Mouse (Mus musculus) CH12.LX (cell line): ENCODE results near the gene Tk2. TPM values are rescaled to one million over a fixed set of nuclear protein-coding genes. Genes with fewer than 3 reads are reported as not detected.

Source experiments
- DNase-seq: peaks from one replicate; pipeline ENCODE4 v3.0.0-alpha.2; 2013; ENCODE audit errors: extremely low read depth
- H3K27ac ChIP-seq: 2 replicates; pipeline ENCODE4 v1.5.1; 2012; ENCODE audit warnings: low read depth, mild to moderate bottlenecking, control low read depth, moderate library complexity; ENCODE audit not compliant: insufficient read depth
- H3K27me3 ChIP-seq: replicated peaks from 2 replicates; pipeline ENCODE3; 2012; ENCODE audit warnings: inconsistent platforms
- H3K36me3 ChIP-seq, 2 experiments: replicated peaks in 1 of 2; 2 replicates each; pipeline versions ENCODE3 to v1.6.1; 2012; ENCODE audit warnings: inconsistent platforms in 1 of 2, low read length in 1 of 2, mild to moderate bottlenecking in 1 of 2, mixed read lengths in 1 of 2, moderate library complexity in 1 of 2; ENCODE audit not compliant: control insufficient read depth in 1 of 2, insufficient read depth in 1 of 2
- H3K4me1 ChIP-seq, 2 experiments: 2 replicates each; pipeline ENCODE4 v1.6.1; 2012; ENCODE audit warnings: inconsistent platforms in 1 of 2, moderate library complexity in 1 of 2; ENCODE audit not compliant: insufficient read depth in 2 of 2, control insufficient read depth in 1 of 2
- H3K4me2 ChIP-seq: 2 replicates; pipeline ENCODE4 v1.6.1; 2012; ENCODE audit warnings: low read depth, mild to moderate bottlenecking, control low read depth; ENCODE audit not compliant: poor library complexity, insufficient read depth, severe bottlenecking
- H3K4me3 ChIP-seq, 3 experiments: fragments of 150-350 bp in 1 of 3; sonication (generic) in 1 of 3; replicated peaks in 1 of 3; 2 replicates each; pipeline versions ENCODE3 to v1.5.1; 2011 to 2012; ENCODE audit warnings: low read depth in 2 of 3, low read length in 2 of 3, mild to moderate bottlenecking in 2 of 3, moderate library complexity in 2 of 3, control low read depth in 1 of 3, improper control_type of control experiment in 1 of 3, inconsistent platforms in 1 of 3, mixed read lengths in 1 of 3; ENCODE audit not compliant: poor library complexity in 1 of 3
- H3K79me2 ChIP-seq: replicated peaks from 2 replicates; pipeline ENCODE4 v1.6.1; 2012; ENCODE audit warnings: mild to moderate bottlenecking, moderate library complexity; ENCODE audit not compliant: control insufficient read depth, poor library complexity, insufficient read depth, severe bottlenecking; ENCODE audit errors: extremely low read depth
- H3K9ac ChIP-seq: 2 replicates; pipeline ENCODE4 v1.6.1; 2012; ENCODE audit warnings: low read depth, mild to moderate bottlenecking, control low read depth, moderate library complexity; ENCODE audit not compliant: insufficient read depth
- H3K9me3 ChIP-seq: replicated peaks from 2 replicates; pipeline ENCODE3; 2012; ENCODE audit warnings: low read length, inconsistent platforms, mixed read lengths
- BHLHE40 ChIP-seq: IDR thresholded peaks from 2 replicates; pipeline ENCODE4 v1.6.1; 2011; ENCODE audit warnings: mild to moderate bottlenecking, low read depth, low read length, improper control_type of control experiment
- CHD1 ChIP-seq: IDR thresholded peaks from 2 replicates; pipeline ENCODE4 v1.6.1; 2012; ENCODE audit warnings: low read depth, low read length, improper control_type of control experiment, inconsistent platforms
- CHD2 ChIP-seq: IDR thresholded peaks from 2 replicates; pipeline ENCODE4 v1.6.1; 2011; ENCODE audit warnings: low read length, improper control_type of control experiment
- CTCF ChIP-seq, 2 experiments: IDR thresholded peaks in 1 of 2; conservative IDR thresholded peaks in 1 of 2; 2 replicates each; pipeline ENCODE4 v1.5.1; 2011 to 2012; ENCODE audit warnings: low read depth in 2 of 2, low read length in 2 of 2, improper control_type of control experiment in 1 of 2, inconsistent platforms in 1 of 2, mild to moderate bottlenecking in 1 of 2, moderate library complexity in 1 of 2
- ETS1 ChIP-seq: conservative IDR thresholded peaks from 2 replicates; pipeline ENCODE4 v1.6.1; 2012; ENCODE audit warnings: low read depth, mild to moderate bottlenecking, inconsistent platforms, low read length, improper control_type of control experiment, moderate library complexity
- GABPA ChIP-seq: IDR thresholded peaks from 2 replicates; pipeline ENCODE4 v1.6.1; 2012; ENCODE audit warnings: low read depth, low read length, improper control_type of control experiment, inconsistent platforms; ENCODE audit not compliant: insufficient replicate concordance
- IRF4 ChIP-seq: IDR thresholded peaks from 2 replicates; pipeline ENCODE4 v1.6.1; 2014; ENCODE audit warnings: low read depth, mild to moderate bottlenecking, inconsistent platforms, low read length, improper control_type of control experiment
- JUN ChIP-seq: IDR thresholded peaks from 2 replicates; pipeline ENCODE4 v1.6.1; 2011; ENCODE audit warnings: low read depth, mild to moderate bottlenecking, low read length, improper control_type of control experiment, moderate library complexity; ENCODE audit not compliant: insufficient read depth
- KAT2A ChIP-seq: IDR thresholded peaks from 2 replicates; pipeline ENCODE4 v1.6.1; 2012; ENCODE audit warnings: low read length, improper control_type of control experiment, inconsistent platforms; ENCODE audit not compliant: insufficient replicate concordance
- MYC ChIP-seq: IDR thresholded peaks from 2 replicates; pipeline ENCODE4 v1.6.1; 2011; ENCODE audit warnings: low read depth, mild to moderate bottlenecking, improper control_type of control experiment, low read length
- NELFE ChIP-seq: IDR thresholded peaks from 2 replicates; pipeline ENCODE4 v1.6.1; 2011; ENCODE audit warnings: low read depth, low read length, improper control_type of control experiment
- PAX5 ChIP-seq: IDR thresholded peaks from 2 replicates; pipeline ENCODE4 v1.6.1; 2012; ENCODE audit warnings: low read length, inconsistent platforms, mixed read lengths
- POLR2A ChIP-seq: IDR thresholded peaks from 2 replicates; pipeline ENCODE4 v1.6.1; 2011; ENCODE audit warnings: low read depth, mild to moderate bottlenecking, improper control_type of control experiment, low read length
- RCOR1 ChIP-seq: conservative IDR thresholded peaks from 2 replicates; pipeline ENCODE4 v1.6.1; 2012; ENCODE audit warnings: low read depth, mild to moderate bottlenecking, inconsistent platforms, low read length, improper control_type of control experiment
- SMC3 ChIP-seq: IDR thresholded peaks from 2 replicates; pipeline ENCODE4 v1.6.1; 2011; ENCODE audit warnings: low read depth, low read length, improper control_type of control experiment
- UBTF ChIP-seq: IDR thresholded peaks from 2 replicates; pipeline ENCODE4 v1.6.1; 2012; ENCODE audit warnings: low read depth, mild to moderate bottlenecking, inconsistent platforms, low read length, improper control_type of control experiment, moderate library complexity
- USF1 ChIP-seq: IDR thresholded peaks from 2 replicates; pipeline ENCODE4 v1.6.1; 2014; ENCODE audit warnings: low read depth, mild to moderate bottlenecking, inconsistent platforms, low read length, improper control_type of control experiment
- ZC3H11A ChIP-seq: IDR thresholded peaks from 2 replicates; pipeline ENCODE4 v1.6.1; 2012; ENCODE audit warnings: low read depth, mild to moderate bottlenecking, inconsistent platforms, low read length, improper control_type of control experiment
- dilution Hi-C: fragments of 300-500 bp; cut with MboI; formaldehyde crosslinking; loops from 2 replicates; pipeline ENCODE4 v1.14.3; 2020; ENCODE audit warnings: low sequenced_read_pairs; ENCODE audit not compliant: extremely low pct_unique_long_range_greater_than_20kb, extremely low pct_ligation_motif_present
- in situ Hi-C: fragments of 300-500 bp; cut with MboI; formaldehyde crosslinking; loops from 3 replicates; pipeline ENCODE4 v1.14.3; 2019; ENCODE audit warnings: low sequenced_read_pairs, low pct_ligation_motif_present, low pct_unique_long_range_greater_than_20kb, mixed read lengths
- polyA plus RNA-seq: library from polyadenylated mRNA; unstranded; fragments of >175 nt; gene quantifications from 2 replicates; pipeline ENCODE4 v1.2.1, GENCODE M21; 2012; ENCODE audit warnings: low read depth; ENCODE audit not compliant: insufficient read length
- total RNA-seq, 2 experiments: library from RNA; depleted of rRNA; stranded (reverse); fragments of 300-350 nt in 1 of 2; fragments of >200 nt in 1 of 2; gene quantifications; 2 replicates each; pipeline ENCODE4 v1.2.3; 2012 to 2014

The Tk2 gene
- total and polyA plus RNA-seq, 3 experiments, result 7.3 to 13.5 (median 8.9) TPM

- in situ Hi-C loops, result no loop called here
- Histone ChIP-seq H3K27me3 (no peaks in the 10 kb centered on the region), H3K4me1 (no peaks in the 10 kb centered on the region), H3K9me3 (no peaks in the 10 kb centered on the region), H3K4me2 (no peak overlapping the region), H3K79me2 (no peaks in the 10 kb centered on the region), H3K27ac (no peak overlapping the region), H3K36me3 (peaks cover 61 to 94% of the 10 kb centered on the region in 2 experiments), H3K4me3 (no peak overlapping the region), H3K9ac (no peak overlapping the region)
- dilution Hi-C loops, result no loop called here
- DNase-seq, result no peak
- TF ChIP-seq CHD1 (no peak), PAX5 (no peak), ZC3H11A (no peak), RCOR1 (no peak), POLR2A (no peak), GABPA (no peak), USF1 (no peak), MYC (no peak), ETS1 (no peak)
These were observed 8.9 kb downstream of the Tk2 start for GRCm38 (mm10) chr8:104239418-104239861.

GRCm38 (mm10) chr8:104234573-104234972 lies 13.8 kb downstream of the Tk2 start:
- no peak overlapping the region for H3K4me2 ChIP-seq
- no peaks in the 10 kb centered on the region for H3K79me2 ChIP-seq
- in situ Hi-C loops (no loop called here), dilution Hi-C loops (no loop called here)
- DNase-seq, result no peak
- H3K27ac ChIP-seq, result no peak overlapping the region
- no peak overlapping the region for H3K9ac ChIP-seq
- no peaks in the 10 kb centered on the region for H3K9me3 ChIP-seq
- peaks cover 76 to 90% of the 10 kb centered on the region in 2 experiments for H3K36me3 ChIP-seq
- H3K27me3 ChIP-seq, result no peaks in the 10 kb centered on the region
- TF ChIP-seq SMC3 (0 out of 2 replicates have a peak, but pooled peaks have one; percentile 12), CTCF (conservative IDR thresholded peaks at IDR 0.05 in 1 of 2, IDR thresholded peaks at IDR 0.05 in 1 of 2; ENCODE audit: low read depth in 2 of 2, low read length in 2 of 2) (peak in 1 of 2 experiments; percentile 27; a peak in 1 of 4 replicates), NELFE (no peak)
- TF ChIP-seq, all 38 proteins: peak for 2
- Histone ChIP-seq H3K4me1 (peaks cover 3 to 11% of the 10 kb centered on the region in 2 experiments; a peak in 2 of 4 replicates), H3K4me3 (no peak overlapping the region)

GRCm38 (mm10) chr8:104232919-104233318 lies 15.4 kb downstream of the Tk2 start:
- Histone ChIP-seq H3K4me3 (no peak overlapping the region), H3K4me1 (peaks cover 3 to 11% of the 10 kb centered on the region in 2 experiments; a peak in 2 of 4 replicates), H3K9ac (no peak overlapping the region), H3K27ac (no peak overlapping the region)
- in situ Hi-C loops, result no loop called here
- dilution Hi-C loops, result no loop called here
- no peak for TF ChIP-seq JUN
- no peak for TF ChIP-seq CHD1
- TF ChIP-seq CHD2, result no peak
- TF ChIP-seq KAT2A, result no peak
- TF ChIP-seq UBTF, result no peak
- TF ChIP-seq RCOR1, result no peak
- TF ChIP-seq IRF4, result no peak
- no peak for TF ChIP-seq BHLHE40
- TF ChIP-seq, all 38 proteins: peak for 0
- H3K4me2 ChIP-seq, result no peak overlapping the region
- no peaks in the 10 kb centered on the region for H3K79me2 ChIP-seq
- DNase-seq, result no peak
- H3K9me3 ChIP-seq, result no peaks in the 10 kb centered on the region
- H3K36me3 ChIP-seq, result peaks cover 73 to 89% of the 10 kb centered on the region in 2 experiments
- no peaks in the 10 kb centered on the region for H3K27me3 ChIP-seq
